Mouse (Mus musculus): ENCODE measurements around the gene Idua.
"Not testable (repeated sequence)": the region's sequence is repeated elsewhere in the genome, so short reads cannot be mapped to it uniquely, and the experiment has no call there.

Gene Idua

GRCm38 (mm10) chr5:108659698-108660631 is at the start of gene Idua:
Gene Idua (plus strand): TSS chr5:108660331.
- DNase-seq (ENCODE audit: low spot score) = no peak

- no peak for DNase-seq (ENCODE audit: low spot score)
These were observed 49.7 kb upstream of the Idua start for GRCm38 (mm10) chr5:108610426-108610825.

DNA sequence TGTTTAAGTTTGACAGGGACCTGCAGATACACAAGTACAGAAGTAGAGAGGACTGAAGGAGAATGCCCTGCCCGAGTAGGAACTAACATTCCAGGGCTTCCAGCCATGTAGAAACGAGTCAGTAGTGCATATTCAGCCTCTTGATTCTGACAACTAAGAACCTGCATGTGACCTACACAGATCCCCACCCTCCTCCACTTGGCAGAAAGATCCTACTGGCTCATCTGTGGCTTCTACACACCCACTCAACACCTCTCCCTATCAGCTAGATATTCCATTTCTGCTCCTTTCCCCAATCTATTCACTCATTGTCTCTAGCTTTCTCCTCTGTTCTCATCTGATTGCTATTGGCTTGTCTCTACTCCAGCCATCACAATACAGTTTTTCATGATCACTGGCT is 38.3 kb upstream of the Idua start:
- no peak for DNase-seq (ENCODE audit: low spot score)

DNA sequence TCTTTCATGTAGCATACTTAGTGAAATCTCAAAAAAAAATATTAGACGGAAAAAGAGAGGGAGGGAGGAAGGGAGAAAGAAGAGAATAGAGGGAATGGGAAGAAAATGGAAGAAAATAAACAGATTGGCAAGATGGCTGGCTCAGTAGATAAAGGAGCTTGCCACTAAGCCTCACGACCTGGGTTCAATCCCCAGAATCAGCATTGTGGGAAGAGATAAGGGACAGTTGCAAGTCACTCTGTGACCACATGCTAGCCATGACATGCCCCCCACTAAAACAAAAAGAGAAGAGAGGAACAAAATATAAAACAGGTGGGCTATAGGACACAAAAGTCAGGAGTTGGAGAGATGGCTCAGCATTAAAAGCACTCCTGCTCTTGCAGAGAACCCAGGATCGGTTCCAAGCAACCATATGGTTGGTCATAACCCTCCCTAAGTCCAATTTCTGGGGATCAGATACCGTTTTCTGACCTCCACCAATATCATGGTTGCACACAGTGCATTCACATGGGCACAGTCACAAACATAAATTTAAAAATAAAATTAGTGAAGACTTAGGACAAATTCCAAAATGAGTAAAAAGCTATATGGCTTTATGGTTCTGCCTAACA is 34.0 kb upstream of the Idua start:
- DNase-seq (ENCODE audit: low spot score) = no peak

DNA sequence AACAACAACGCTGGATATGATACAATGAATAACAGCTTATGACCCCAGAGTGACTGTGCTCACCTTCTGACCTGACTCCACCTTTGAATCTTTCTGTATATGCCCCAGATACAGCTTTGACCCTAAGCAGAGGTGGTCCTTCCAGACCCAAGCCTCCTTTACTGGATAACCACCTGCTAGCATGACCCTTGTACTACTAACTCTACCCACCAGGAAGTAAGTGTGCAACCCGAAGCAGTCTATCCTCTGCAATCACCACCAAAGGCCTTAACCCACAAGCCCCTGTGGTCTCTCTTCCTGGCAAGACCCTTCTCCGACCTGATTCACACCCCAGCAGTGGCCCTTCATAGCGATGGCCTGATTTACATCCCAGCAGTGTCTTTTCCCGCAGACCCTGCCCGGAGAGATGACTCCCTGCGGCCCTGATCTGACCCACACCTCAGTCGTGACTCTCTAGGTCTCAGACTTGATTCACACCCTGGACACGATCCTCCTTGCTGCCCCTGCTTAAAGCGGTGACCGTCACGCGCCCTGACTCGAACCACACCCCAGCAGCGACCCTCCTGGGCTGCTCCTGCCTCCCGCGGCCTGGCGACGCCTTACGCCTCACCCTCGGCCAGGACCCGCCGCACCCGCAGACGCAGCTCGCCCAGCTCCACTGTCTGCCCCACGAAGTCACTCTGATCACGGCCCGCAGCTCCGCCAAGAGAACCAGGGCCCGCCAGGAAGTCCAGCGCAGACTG is 31.1 kb upstream of the Idua start:
- no peak for DNase-seq (ENCODE audit: low spot score)

- peak; percentile 87 for DNase-seq (ENCODE audit: low spot score)
These were observed 30.3 kb upstream of the Idua start, which contains the start of the genes Gak and Tmem175 for GRCm38 (mm10) chr5:108629634-108630483. Gene Gak (minus strand): TSS chr5:108629755. Gene Tmem175 (plus strand): TSS chr5:108629770.

DNA sequence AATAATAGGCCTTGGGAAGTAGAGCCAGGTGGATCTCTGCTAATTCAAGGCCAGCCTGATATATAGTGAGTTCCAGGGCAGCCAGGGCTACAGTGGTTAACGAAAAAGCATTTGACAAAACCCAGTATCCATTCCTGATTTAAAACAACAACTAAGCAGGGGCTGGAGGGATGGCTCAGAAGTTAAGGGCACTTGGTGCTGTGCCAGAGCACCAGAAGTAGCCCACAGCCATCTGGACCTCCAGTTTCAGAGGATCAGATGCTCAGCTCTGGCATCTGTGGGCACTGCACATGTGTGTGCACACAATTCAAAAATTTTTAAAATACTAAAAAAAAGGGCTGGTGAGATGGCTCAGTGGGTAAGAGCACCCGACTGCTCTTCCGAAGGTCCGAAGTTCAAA is 26.5 kb upstream of the Idua start:
- no peak for DNase-seq (ENCODE audit: low spot score)

DNA sequence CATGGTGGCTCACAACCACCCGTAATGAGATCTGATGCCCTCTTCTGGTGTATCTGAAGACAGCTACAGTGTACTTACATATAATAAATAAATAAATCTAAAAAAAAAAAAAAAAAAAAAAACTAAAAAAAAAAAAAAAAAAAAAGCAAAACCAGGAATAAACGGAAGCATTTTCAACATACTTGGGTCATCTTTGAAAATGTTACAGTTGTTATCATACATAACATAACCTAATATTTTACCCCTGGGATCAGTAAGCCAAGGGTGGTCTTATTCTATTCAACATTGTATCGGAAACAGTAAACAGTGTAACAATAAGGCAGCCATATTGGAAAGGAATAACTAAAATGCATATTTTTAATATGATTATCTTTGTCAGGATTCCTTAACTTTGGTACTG is 26.0 kb upstream of the Idua start:
- not testable (repeated sequence) for DNase-seq (ENCODE audit: low spot score)

- no peak for DNase-seq (ENCODE audit: low spot score)
These were observed 24.0 kb upstream of the Idua start for GRCm38 (mm10) chr5:108636172-108636571.

GRCm38 (mm10) chr5:108643674-108644073 is 16.5 kb upstream of the Idua start:
- DNase-seq (ENCODE audit: low spot score) = no peak

DNA sequence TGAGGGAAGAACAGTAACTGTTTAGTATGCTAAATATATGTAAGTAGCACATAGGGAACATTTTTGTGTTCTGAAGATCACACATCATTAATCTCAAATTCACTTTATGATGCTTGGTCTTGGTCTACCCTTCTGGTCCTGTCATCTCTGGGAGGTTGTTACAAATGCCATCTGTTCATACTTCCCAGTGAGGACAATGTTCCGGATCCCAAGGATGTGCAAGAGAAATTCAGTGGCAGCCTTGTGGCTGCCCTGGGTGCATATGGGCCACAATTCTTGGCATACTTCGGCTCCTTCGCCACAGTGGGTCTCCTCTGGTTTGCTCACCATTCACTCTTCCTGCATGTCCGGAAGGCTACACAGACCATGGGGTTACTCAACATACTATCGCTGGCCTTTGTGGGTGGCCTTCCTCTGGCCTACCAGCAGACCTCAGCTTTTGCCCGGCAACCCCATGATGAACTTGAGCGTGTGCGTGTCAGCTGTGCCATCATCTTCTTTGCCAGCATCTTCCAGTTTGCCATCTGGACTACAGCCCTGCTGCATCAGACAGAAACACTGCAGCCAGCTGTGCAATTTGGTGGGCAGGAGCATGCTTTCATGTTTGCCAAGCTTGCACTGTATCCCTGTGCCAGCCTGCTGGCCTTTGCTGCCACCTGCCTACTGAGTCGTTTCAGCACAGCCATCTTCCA is 14.3 kb upstream of the Idua start:
- no peak for DNase-seq (ENCODE audit: low spot score)

- no peak for DNase-seq (ENCODE audit: low spot score)
These were observed 13.8 kb upstream of the Idua start for GRCm38 (mm10) chr5:108646343-108646660.

DNA sequence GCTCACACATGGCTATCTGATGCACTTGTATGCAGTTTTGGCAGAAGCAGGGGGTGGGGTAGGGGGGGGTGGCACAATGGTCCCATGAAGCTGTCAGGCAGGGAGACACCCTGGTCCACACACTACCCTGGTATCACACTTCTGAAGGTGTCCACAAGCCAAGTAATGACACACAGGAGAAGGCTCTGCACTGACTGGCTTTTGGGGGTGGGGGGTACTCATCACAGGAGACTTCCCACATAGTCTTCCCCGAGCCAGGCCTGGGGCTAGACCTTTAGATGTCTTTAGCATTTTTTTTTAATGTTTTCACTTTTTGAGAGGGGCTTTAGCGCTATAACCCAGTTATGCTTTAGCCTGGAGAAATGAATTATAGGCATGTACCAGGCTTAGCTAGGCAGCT is 12.8 kb upstream of the Idua start:
- DNase-seq (ENCODE audit: low spot score) = no peak

DNA sequence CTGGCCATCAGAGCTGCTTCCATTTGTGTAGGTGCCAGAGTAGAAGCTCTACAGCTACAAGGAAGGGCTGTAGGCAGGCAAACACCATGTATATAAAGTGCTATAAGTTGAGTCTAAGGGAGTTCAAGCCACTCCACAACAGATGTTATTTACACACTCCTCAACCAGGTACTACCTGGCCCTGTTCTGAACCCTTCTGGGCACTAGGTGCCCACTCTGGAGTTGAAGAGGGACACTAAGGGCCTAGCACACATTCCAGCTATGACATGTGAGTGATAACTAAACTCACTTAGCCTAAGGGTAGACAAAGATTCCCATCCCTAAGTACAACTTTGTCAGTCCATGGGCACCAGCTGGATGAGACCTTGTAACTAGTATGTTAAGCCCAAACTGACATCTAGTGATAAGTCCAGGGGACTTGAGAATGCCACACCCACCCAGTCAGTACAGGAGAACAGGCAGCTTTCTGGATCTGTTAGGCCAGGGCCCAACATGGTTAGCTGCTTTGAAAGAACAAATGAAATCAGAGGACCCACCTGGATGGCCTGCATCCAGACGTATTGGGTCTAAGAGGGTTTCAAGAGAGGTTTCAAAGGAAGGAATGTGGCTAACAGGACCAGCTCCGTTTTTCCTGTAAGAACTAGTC is 12.2 kb upstream of the Idua start:
- DNase-seq (ENCODE audit: low spot score) = no peak

DNA sequence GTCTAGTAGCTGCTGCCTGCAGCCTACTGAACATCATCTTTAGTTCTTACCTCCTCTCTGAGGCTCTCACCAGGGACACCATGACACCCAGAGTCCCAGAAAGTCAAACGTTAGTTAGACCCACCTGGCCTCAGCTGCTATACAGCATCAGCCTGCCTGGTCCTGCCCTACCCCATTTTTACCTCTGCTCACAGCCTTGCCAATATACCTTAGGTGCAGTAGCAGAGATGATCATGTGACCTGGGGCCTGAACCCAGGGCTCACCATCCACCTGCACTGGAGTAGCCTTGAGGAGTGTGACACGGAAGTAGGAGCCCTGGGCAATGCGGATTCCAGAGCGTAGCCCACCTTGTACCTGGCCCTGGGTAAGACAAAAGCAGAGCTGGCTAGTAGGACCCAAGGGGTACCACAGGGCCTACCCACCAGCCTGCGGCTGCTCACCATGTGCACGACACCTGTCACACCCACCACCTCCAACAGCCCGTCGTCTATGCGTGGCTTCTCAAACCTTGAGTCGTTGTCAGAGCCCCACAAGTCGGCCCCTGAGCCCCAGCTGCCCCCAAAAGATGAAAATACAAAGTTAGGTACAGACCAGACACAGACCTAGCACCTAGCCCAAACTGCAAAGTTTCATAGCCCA is 11.1 kb upstream of the Idua start:
- DNase-seq (ENCODE audit: low spot score) = no peak

- DNase-seq (ENCODE audit: low spot score) = no peak
These were observed 9.8 kb upstream of the Idua start for GRCm38 (mm10) chr5:108650341-108650740.

DNA sequence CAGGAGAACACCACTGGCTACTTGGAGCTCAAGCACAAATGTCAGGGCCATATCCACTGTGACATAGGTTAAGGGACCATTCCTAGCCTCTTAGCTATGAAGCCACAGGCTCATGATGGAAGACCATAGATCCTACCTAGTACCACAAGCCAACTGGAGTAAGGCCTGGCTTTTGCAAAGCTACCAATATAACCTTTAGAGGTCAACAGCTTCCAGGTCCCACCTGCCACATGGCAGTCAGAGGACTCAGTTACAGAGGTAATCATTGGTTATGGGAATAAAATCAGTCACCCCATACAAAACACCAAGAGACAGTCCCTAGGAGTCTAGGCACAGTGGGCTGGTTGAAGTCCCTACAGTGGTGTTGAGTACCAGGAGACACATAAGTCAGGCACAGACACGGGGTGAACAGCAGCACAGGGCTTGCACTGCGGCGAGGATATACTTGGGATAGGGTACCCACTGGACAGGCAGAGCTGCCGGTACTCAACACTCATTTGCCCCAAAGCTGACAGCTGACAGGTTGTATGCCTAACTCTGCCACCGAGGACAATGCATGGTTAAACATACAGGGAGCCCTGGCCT is 8.9 kb upstream of the Idua start:
- DNase-seq (ENCODE audit: low spot score) = no peak

DNA sequence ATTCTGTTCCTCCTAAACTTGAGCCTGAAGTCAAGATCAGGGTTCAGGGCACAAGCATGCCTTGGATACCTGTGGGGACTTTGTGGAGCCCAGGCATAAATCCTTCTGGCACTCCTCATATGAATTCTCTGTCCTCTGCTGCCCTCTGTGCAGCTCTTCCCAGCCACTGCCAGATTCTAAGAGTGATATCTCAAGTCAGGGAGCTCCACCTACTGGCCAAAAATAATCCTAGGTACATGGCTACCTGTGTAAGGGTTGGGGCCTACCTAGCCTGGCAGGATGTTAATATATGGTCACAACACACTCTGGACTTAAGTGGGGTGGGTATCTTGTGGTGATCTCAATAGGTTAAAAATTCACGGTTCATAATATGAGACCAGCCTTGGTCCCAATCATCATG is 8.3 kb upstream of the Idua start:
- peak; percentile 32 for DNase-seq (ENCODE audit: low spot score)

GRCm38 (mm10) chr5:108653341-108653740 is 6.8 kb upstream of the Idua start:
- no peak for DNase-seq (ENCODE audit: low spot score)

GRCm38 (mm10) chr5:108654444-108654990 is 5.6 kb upstream of the Idua start:
- no peak for DNase-seq (ENCODE audit: low spot score)
